Mouse (Mus musculus) CH12.LX (cell line): Measurements from ENCODE around the gene 3110009E18Rik. TPM values are rescaled to one million over a fixed set of nuclear protein-coding genes. Genes with fewer than 3 reads are reported as not detected.

Experiments
- DNase-seq: peaks from one replicate; pipeline ENCODE4 v3.0.0-alpha.2; 2013; ENCODE audit errors: extremely low read depth
- H3K27ac ChIP-seq: 2 replicates; pipeline ENCODE4 v1.5.1; 2012; ENCODE audit warnings: low read depth, mild to moderate bottlenecking, control low read depth, moderate library complexity; ENCODE audit not compliant: insufficient read depth
- H3K27me3 ChIP-seq: replicated peaks from 2 replicates; pipeline ENCODE3; 2012; ENCODE audit warnings: inconsistent platforms
- H3K36me3 ChIP-seq, 2 experiments: replicated peaks in 1 of 2; 2 replicates each; pipeline versions ENCODE3 to v1.6.1; 2012; ENCODE audit warnings: inconsistent platforms in 1 of 2, low read length in 1 of 2, mild to moderate bottlenecking in 1 of 2, mixed read lengths in 1 of 2, moderate library complexity in 1 of 2; ENCODE audit not compliant: control insufficient read depth in 1 of 2, insufficient read depth in 1 of 2
- H3K4me1 ChIP-seq, 2 experiments: 2 replicates each; pipeline ENCODE4 v1.6.1; 2012; ENCODE audit warnings: inconsistent platforms in 1 of 2, moderate library complexity in 1 of 2; ENCODE audit not compliant: insufficient read depth in 2 of 2, control insufficient read depth in 1 of 2
- H3K4me2 ChIP-seq: 2 replicates; pipeline ENCODE4 v1.6.1; 2012; ENCODE audit warnings: low read depth, mild to moderate bottlenecking, control low read depth; ENCODE audit not compliant: poor library complexity, insufficient read depth, severe bottlenecking
- H3K4me3 ChIP-seq, 3 experiments: fragments of 150-350 bp in 1 of 3; sonication (generic) in 1 of 3; replicated peaks in 1 of 3; 2 replicates each; pipeline versions ENCODE3 to v1.5.1; 2011 to 2012; ENCODE audit warnings: low read depth in 2 of 3, low read length in 2 of 3, mild to moderate bottlenecking in 2 of 3, moderate library complexity in 2 of 3, control low read depth in 1 of 3, improper control_type of control experiment in 1 of 3, inconsistent platforms in 1 of 3, mixed read lengths in 1 of 3; ENCODE audit not compliant: poor library complexity in 1 of 3
- H3K79me2 ChIP-seq: replicated peaks from 2 replicates; pipeline ENCODE4 v1.6.1; 2012; ENCODE audit warnings: mild to moderate bottlenecking, moderate library complexity; ENCODE audit not compliant: control insufficient read depth, poor library complexity, insufficient read depth, severe bottlenecking; ENCODE audit errors: extremely low read depth
- H3K9ac ChIP-seq: 2 replicates; pipeline ENCODE4 v1.6.1; 2012; ENCODE audit warnings: low read depth, mild to moderate bottlenecking, control low read depth, moderate library complexity; ENCODE audit not compliant: insufficient read depth
- H3K9me3 ChIP-seq: replicated peaks from 2 replicates; pipeline ENCODE3; 2012; ENCODE audit warnings: low read length, inconsistent platforms, mixed read lengths
- CHD1 ChIP-seq: IDR thresholded peaks from 2 replicates; pipeline ENCODE4 v1.6.1; 2012; ENCODE audit warnings: low read depth, low read length, improper control_type of control experiment, inconsistent platforms
- ELF1 ChIP-seq: IDR thresholded peaks from 2 replicates; pipeline ENCODE4 v1.6.1; 2014; ENCODE audit warnings: low read depth, mild to moderate bottlenecking, inconsistent platforms, low read length, improper control_type of control experiment
- EP300 ChIP-seq: IDR thresholded peaks from 2 replicates; pipeline ENCODE4 v1.6.1; 2011; ENCODE audit warnings: low read length, improper control_type of control experiment
- ETS1 ChIP-seq: conservative IDR thresholded peaks from 2 replicates; pipeline ENCODE4 v1.6.1; 2012; ENCODE audit warnings: low read depth, mild to moderate bottlenecking, inconsistent platforms, low read length, improper control_type of control experiment, moderate library complexity
- IRF4 ChIP-seq: IDR thresholded peaks from 2 replicates; pipeline ENCODE4 v1.6.1; 2014; ENCODE audit warnings: low read depth, mild to moderate bottlenecking, inconsistent platforms, low read length, improper control_type of control experiment
- MAZ ChIP-seq: IDR thresholded peaks from 2 replicates; pipeline ENCODE4 v1.6.1; 2012; ENCODE audit warnings: low read depth, mild to moderate bottlenecking, inconsistent platforms, low read length, improper control_type of control experiment, moderate library complexity
- MXI1 ChIP-seq: IDR thresholded peaks from 2 replicates; pipeline ENCODE4 v1.6.1; 2011; ENCODE audit warnings: mild to moderate bottlenecking, low read depth, low read length, improper control_type of control experiment
- MYC ChIP-seq: IDR thresholded peaks from 2 replicates; pipeline ENCODE4 v1.6.1; 2011; ENCODE audit warnings: low read depth, mild to moderate bottlenecking, improper control_type of control experiment, low read length
- POLR2A ChIP-seq: IDR thresholded peaks from 2 replicates; pipeline ENCODE4 v1.6.1; 2011; ENCODE audit warnings: low read depth, mild to moderate bottlenecking, improper control_type of control experiment, low read length
- POLR2AphosphoS2 ChIP-seq: IDR thresholded peaks from 2 replicates; pipeline ENCODE4 v1.6.1; 2011; ENCODE audit warnings: low read depth, low read length, improper control_type of control experiment
- TBP ChIP-seq: conservative IDR thresholded peaks from 2 replicates; pipeline ENCODE4 v1.6.1; 2011; ENCODE audit warnings: low read depth, low read length, improper control_type of control experiment
- TCF12 ChIP-seq: IDR thresholded peaks from 2 replicates; pipeline ENCODE4 v1.6.1; 2014; ENCODE audit warnings: low read depth, mild to moderate bottlenecking, inconsistent platforms, low read length, improper control_type of control experiment
- ZC3H11A ChIP-seq: IDR thresholded peaks from 2 replicates; pipeline ENCODE4 v1.6.1; 2012; ENCODE audit warnings: low read depth, mild to moderate bottlenecking, inconsistent platforms, low read length, improper control_type of control experiment
- ZNF384 ChIP-seq: IDR thresholded peaks from 2 replicates; pipeline ENCODE4 v1.6.1; 2012; ENCODE audit warnings: low read depth, low read length, improper control_type of control experiment, inconsistent platforms
- dilution Hi-C: fragments of 300-500 bp; cut with MboI; formaldehyde crosslinking; loops from 2 replicates; pipeline ENCODE4 v1.14.3; 2020; ENCODE audit warnings: low sequenced_read_pairs; ENCODE audit not compliant: extremely low pct_unique_long_range_greater_than_20kb, extremely low pct_ligation_motif_present
- in situ Hi-C: fragments of 300-500 bp; cut with MboI; formaldehyde crosslinking; loops from 3 replicates; pipeline ENCODE4 v1.14.3; 2019; ENCODE audit warnings: low sequenced_read_pairs, low pct_ligation_motif_present, low pct_unique_long_range_greater_than_20kb, mixed read lengths
- polyA plus RNA-seq: library from polyadenylated mRNA; unstranded; fragments of >175 nt; gene quantifications from 2 replicates; pipeline ENCODE4 v1.2.1, GENCODE M21; 2012; ENCODE audit warnings: low read depth; ENCODE audit not compliant: insufficient read length
- total RNA-seq, 2 experiments: library from RNA; depleted of rRNA; stranded (reverse); fragments of 300-350 nt in 1 of 2; fragments of >200 nt in 1 of 2; gene quantifications; 2 replicates each; pipeline ENCODE4 v1.2.3; 2012 to 2014

The 3110009E18Rik gene
- total and polyA plus RNA-seq, 3 experiments, result 2.7 to 5.9 (median 4.6) TPM

DNA sequence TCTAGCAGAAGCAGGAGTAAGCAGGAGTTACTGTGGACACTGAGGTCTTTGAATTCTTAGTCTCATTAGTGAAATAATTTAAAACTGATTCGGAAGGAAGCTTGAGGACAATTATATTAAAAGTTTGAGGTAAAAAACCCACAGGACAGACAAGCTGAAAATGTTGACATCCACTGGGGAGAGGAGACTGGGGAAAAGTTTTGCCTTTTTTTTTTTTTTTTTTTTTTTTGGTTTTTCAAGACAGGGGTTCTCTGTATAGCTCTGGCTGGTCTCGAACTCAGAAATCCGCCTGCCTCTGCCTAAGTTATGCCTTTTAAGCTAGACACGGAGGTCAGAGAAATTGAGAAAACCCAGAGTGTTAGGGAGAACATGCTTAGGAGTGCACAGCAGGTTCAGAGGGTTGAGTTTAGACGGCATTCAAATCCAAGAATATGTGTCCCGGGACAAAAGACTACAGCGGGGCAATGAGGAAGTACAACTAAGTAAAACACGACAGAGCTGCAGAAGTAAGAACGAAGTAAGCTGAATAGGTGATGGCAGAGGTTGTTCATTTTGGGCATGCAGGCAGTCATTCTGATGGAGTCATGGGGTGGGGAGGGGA is 1.0 kb downstream of the 3110009E18Rik start:
- peak overlapping the region; percentile 76 for H3K4me2 ChIP-seq
- peaks cover 6 to 30% of the 10 kb centered on the region in 2 experiments for H3K36me3 ChIP-seq
- DNase-seq, result no peak
- H3K79me2 ChIP-seq, result peaks cover 5% of the 10 kb centered on the region; the same call in 1 of the 2 replicates
- H3K27me3 ChIP-seq, result no peaks in the 10 kb centered on the region
- TF ChIP-seq TCF12, result 0 out of 2 replicates have a peak, but pooled peaks have one; percentile 2
- 0 out of 2 replicates have a peak, but pooled peaks have one; percentile 16 for TF ChIP-seq POLR2A
- no peak for TF ChIP-seq ZC3H11A
- TF ChIP-seq, all 38 proteins: peak for 2
- Histone ChIP-seq H3K9me3 (no peaks in the 10 kb centered on the region), H3K4me1 (peaks cover 14 to 37% of the 10 kb centered on the region in 2 experiments), H3K27ac (peak overlapping the region; percentile 62), H3K9ac (peak overlapping the region; percentile 57), H3K4me3 (peak overlapping the region; percentile 55 to 79 (median 64))
- dilution Hi-C loops (no loop called here), in situ Hi-C loops (no loop called here)

DNA sequence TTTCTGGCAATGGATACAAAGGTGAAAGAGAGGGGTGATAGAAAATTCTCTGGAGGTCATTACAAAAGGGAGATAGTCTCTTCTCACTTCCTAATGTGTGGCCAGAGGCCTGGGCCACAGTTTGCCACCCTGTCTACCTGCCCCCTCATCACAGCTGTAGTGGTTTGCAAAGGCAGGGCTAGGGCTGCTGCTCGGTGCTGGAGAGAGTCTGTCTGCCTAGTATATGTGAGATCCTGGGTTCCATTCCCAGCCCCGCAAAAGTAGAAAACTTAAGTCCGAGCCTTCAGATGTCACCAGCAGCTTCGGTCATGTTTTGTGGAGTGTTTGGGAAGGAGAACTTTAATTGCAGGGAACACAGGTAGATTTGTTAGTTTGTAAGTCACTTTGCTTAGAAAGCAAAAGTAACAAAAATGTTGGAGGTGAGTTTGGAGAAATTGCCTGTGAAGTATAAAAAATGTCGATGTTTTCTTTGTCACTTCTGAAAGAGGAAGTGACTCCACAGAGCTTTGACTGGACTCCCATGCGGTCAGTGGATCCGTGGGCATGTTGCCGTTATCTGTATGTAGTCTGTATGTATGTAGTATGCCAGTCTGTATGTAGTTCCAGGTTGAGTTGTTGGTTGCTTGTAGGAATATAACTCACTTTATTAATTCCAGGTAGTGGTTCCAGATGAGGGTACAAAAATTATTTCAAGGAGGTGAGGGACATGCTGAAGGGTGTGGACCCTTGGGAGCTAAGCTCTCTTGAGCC is 1.8 kb downstream of the 3110009E18Rik start:
- in situ Hi-C loops, result no loop called here
- H3K4me2 ChIP-seq, result peak overlapping the region; percentile 76
- H3K36me3 ChIP-seq, result peaks cover 6 to 22% of the 10 kb centered on the region in 2 experiments
- H3K9ac ChIP-seq, result peak overlapping the region; percentile 57
- H3K4me3 ChIP-seq, result peak overlapping the region in 2 of 3 experiments; percentile 14 to 79
- peaks cover 5% of the 10 kb centered on the region; the same call in 1 of the 2 replicates for H3K79me2 ChIP-seq
- no peak for DNase-seq
- H3K27ac ChIP-seq, result peak overlapping the region; percentile 62
- H3K9me3 ChIP-seq, result no peaks in the 10 kb centered on the region
- TF ChIP-seq ZNF384, result peak; percentile 7; the same call in 1 of the 2 replicates
- peak; percentile 70; the same call in 1 of the 2 replicates for TF ChIP-seq IRF4
- TF ChIP-seq CHD1, result 0 out of 2 replicates have a peak, but pooled peaks have one; percentile 55
- no peak for TF ChIP-seq TCF12
- no peak for TF ChIP-seq MAZ
- peak; percentile 49; the same call in 1 of the 2 replicates for TF ChIP-seq MXI1
- TF ChIP-seq ETS1, result no peak
- TF ChIP-seq MYC, result 0 out of 2 replicates have a peak, but pooled peaks have one; percentile 56
- 0 out of 2 replicates have a peak, but pooled peaks have one; percentile 45 for TF ChIP-seq TBP
- no peak for TF ChIP-seq POLR2AphosphoS2
- peak; percentile 60 for TF ChIP-seq EP300
- 0 out of 2 replicates have a peak, but pooled peaks have one; percentile 6 for TF ChIP-seq ELF1
- peaks cover 14 to 37% of the 10 kb centered on the region in 2 experiments for H3K4me1 ChIP-seq
- dilution Hi-C loops, result no loop called here
- H3K27me3 ChIP-seq, result no peaks in the 10 kb centered on the region
